Mouse (Mus musculus) C2C12 (cell line): ENCODE results near the gene AL607142.1.

Source experiments
- CTCF ChIP-seq: IDR thresholded peaks from one replicate; pipeline ENCODE4 v1.5.1; 2011; ENCODE audit not compliant: control insufficient read depth, insufficient read depth, insufficient read length
- MAX ChIP-seq: IDR thresholded peaks from one replicate; pipeline ENCODE4 v1.6.1; 2011; ENCODE audit warnings: mild to moderate bottlenecking, control low read depth

GRCm38 (mm10) chr4:120142905-120143304 lies 78.1 kb downstream of the AL607142.1 start:
- TF ChIP-seq MAX (no peak), CTCF (no peak)
